ENCODE assay signal across 8 mouse cellular contexts in the genomic region with DNA sequence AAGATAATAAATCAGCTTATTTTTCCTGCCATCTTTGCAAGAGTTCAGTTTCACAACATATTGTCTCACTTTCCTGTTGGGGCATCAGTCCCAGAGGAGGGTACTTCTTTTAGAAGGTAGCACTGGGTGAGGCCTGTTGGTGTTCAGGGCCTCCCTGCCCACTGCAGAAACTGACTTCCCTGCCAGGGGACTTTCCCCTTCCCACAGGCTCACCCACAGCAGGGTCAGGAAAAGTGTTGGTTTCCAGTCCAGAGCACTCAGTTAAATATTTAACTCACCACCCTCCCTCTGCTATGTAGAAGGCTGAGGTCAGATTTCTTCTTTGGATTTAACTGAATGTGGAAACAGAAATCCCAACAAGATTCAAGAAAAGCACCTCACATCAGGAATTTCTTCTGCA. TPM values are rescaled to one million over a fixed set of nuclear protein-coding genes. Genes with fewer than 3 reads are reported as not detected.
DNase-seq lines count a peak whose midpoint lies in the region; ATAC-seq and TF ChIP-seq lines count a peak whose summit lies in the region.
"Not testable (repeated sequence)": the region's sequence is repeated elsewhere in the genome, so short reads cannot be mapped to it uniquely, and the experiment has no call there.

No protein-coding gene starts in this region.

- peak; percentile 22 for ATAC-seq in activated CD4-positive, CD25-positive, alpha-beta regulatory T cell, adult 4 months
- peak; percentile 60; the same call in 1 of the 2 replicates for ATAC-seq in intestine, embryonic 14.5 days (replicated peaks; ENCODE audit: low FRiP score, low TSS enrichment, low read depth)
- peak; percentile 66 for ATAC-seq in liver, embryonic 11.5 days (replicated peaks; ENCODE audit: low FRiP score)
- ATAC-seq in liver, postnatal 0 days = peak; percentile 58
- ATAC-seq in megakaryocyte progenitor cell, adult 5-6 weeks (replicated peaks; ENCODE audit: poor library complexity) = peak; percentile 35
- peak; percentile 80 for ATAC-seq in stomach, embryonic 14.5 days (ENCODE audit: insufficient number of reproducible peaks, insufficient read depth, low FRiP score, low read depth)

- H3K9me3 ChIP-seq in intestine, embryonic 14.5 days (ENCODE audit: control insufficient read depth, low read length); liver, embryonic 11.5 days (ENCODE audit: control insufficient read depth, low read length); liver, postnatal 0 days (ENCODE audit: low read length); stomach, embryonic 14.5 days (ENCODE audit: control insufficient read depth, low read depth, low read length): not testable (repeated sequence)

- TF ChIP-seq CTCF in liver, postnatal 0 days (IDR thresholded peaks at IDR 0.05; ENCODE audit: low read depth) = not testable (repeated sequence)

- H3K9ac ChIP-seq in intestine, embryonic 14.5 days (ENCODE audit: low read length); liver, embryonic 11.5 days (ENCODE audit: low read depth, low read length); liver, postnatal 0 days (replicated peaks); stomach, embryonic 14.5 days (replicated peaks; ENCODE audit: low read depth, low read length): not testable (repeated sequence)

- not testable (repeated sequence) for H3K27ac ChIP-seq in intestine, embryonic 14.5 days (ENCODE audit: low read depth); liver, embryonic 11.5 days (ENCODE audit: low read depth, low read length); liver, postnatal 0 days (ENCODE audit: low read depth); stomach, embryonic 14.5 days (ENCODE audit: low read length)

- H3K27me3 ChIP-seq in intestine, embryonic 14.5 days (replicated peaks; ENCODE audit: control insufficient read depth, insufficient read depth, low read length); liver, embryonic 11.5 days (replicated peaks; ENCODE audit: control insufficient read depth, insufficient read depth, low read length); liver, postnatal 0 days (ENCODE audit: insufficient read depth, low read length); stomach, embryonic 14.5 days (ENCODE audit: control insufficient read depth, insufficient read depth, low read length): not testable (repeated sequence)

- not testable (repeated sequence) for TF ChIP-seq EP300 in liver, postnatal 0 days (IDR thresholded peaks at IDR 0.05; ENCODE audit: low read depth)

- H3K36me3 ChIP-seq in intestine, embryonic 14.5 days (ENCODE audit: control insufficient read depth, insufficient read depth, low read length); liver, embryonic 11.5 days (ENCODE audit: control insufficient read depth, insufficient read depth, low read length); liver, postnatal 0 days (replicated peaks; ENCODE audit: insufficient read depth, low read length); stomach, embryonic 14.5 days (ENCODE audit: control insufficient read depth, insufficient read depth, low read length): not testable (repeated sequence)

- H3K4me2 ChIP-seq in intestine, embryonic 14.5 days (ENCODE audit: low read length); liver, embryonic 11.5 days; liver, postnatal 0 days (ENCODE audit: low read depth, low read length); stomach, embryonic 14.5 days (replicated peaks; ENCODE audit: low read depth, low read length): not testable (repeated sequence)

- not testable (repeated sequence) for H3K4me1 ChIP-seq in intestine, embryonic 14.5 days (replicated peaks; ENCODE audit: control insufficient read depth, insufficient read depth, low read length); liver, embryonic 11.5 days (replicated peaks; ENCODE audit: control insufficient read depth, insufficient read depth, low read length); liver, postnatal 0 days (ENCODE audit: insufficient read depth); stomach, embryonic 14.5 days (ENCODE audit: control insufficient read depth, insufficient read depth, low read length)

- DNase-seq in intestine, embryonic 14.5 days (ENCODE audit: low spot score); liver, embryonic 11.5 days (ENCODE audit: low spot score); liver, postnatal 0 days: not testable (repeated sequence)
- peak; percentile 65 to 92 for DNase-seq in kidney, adult 8-10 months
- DNase-seq in kidney, postnatal 10 days = peak; percentile 35

- H3K4me3 ChIP-seq in intestine, embryonic 14.5 days (ENCODE audit: low read depth, low read length); liver, embryonic 11.5 days (ENCODE audit: low read depth, low read length); liver, postnatal 0 days (ENCODE audit: low read depth, low read length); stomach, embryonic 14.5 days (ENCODE audit: low read depth, low read length): not testable (repeated sequence)

RNA-seq across cellular contexts. Expression of gene Samd9l, which starts 26.0 kb away (rescaled TPM):
- 100 to 1,000 TPM; 100 to 115 TPM for polyA plus RNA-seq in activated CD4-positive, CD25-positive, alpha-beta regulatory T cell, adult 4 months (2017; shearing (Covaris generic))
- 6.5 and 7.1 TPM in 2 replicates for polyA plus RNA-seq in intestine, embryonic 14.5 days (2014; fragmentation: Nextera tagmentation; extraction: Ambion mirVana)
- 2.0 TPM in 2 replicates for polyA plus RNA-seq in liver, embryonic 11.5 days (2014; fragmentation: Nextera tagmentation; extraction: Ambion mirVana)
- polyA plus RNA-seq in liver, postnatal 0 days (2015; fragmentation: Nextera tagmentation; extraction: Ambion mirVana) = 3.8 and 4.5 TPM in 2 replicates
- total RNA-seq in megakaryocyte progenitor cell, adult 5-6 weeks (2015) = 14.3 and 16.2 TPM in 2 replicates
- 15.4 and 16.6 TPM in 2 replicates for total RNA-seq in megakaryocyte progenitor cell, adult 5-6 weeks (2017)
- polyA plus RNA-seq in stomach, embryonic 14.5 days (2014; fragmentation: Nextera tagmentation; extraction: Ambion mirVana) = 14.5 and 14.6 TPM in 2 replicates

Comparison
In these comparisons a context has a peak if more than half of its experiments do, and no peak if none do; other contexts are left out.
1. ATAC-seq: peak in every context shown above with its lines; median percentile 80 in stomach, embryonic 14.5 days; 66 in liver, embryonic 11.5 days; 60 in intestine, embryonic 14.5 days; 58 in liver, postnatal 0 days; 35 in megakaryocyte progenitor cell, adult 5-6 weeks; 22 in activated CD4-positive, CD25-positive, alpha-beta regulatory T cell, adult 4 months.